Mouse (Mus musculus) large intestine, adult 2 months (tissue): Measurements from ENCODE around the gene Adipor2. TPM values are rescaled to one million over a fixed set of nuclear protein-coding genes. Genes with fewer than 3 reads are reported as not detected.
"Not testable (repeated sequence)": the region's sequence is repeated elsewhere in the genome, so short reads cannot be mapped to it uniquely, and the experiment has no call there.

ENCODE experiments used
- DNase-seq: peaks from one replicate; pipeline ENCODE4 v3.0.0-alpha.2; 2012; ENCODE audit warnings: low read depth, low spot score
- WGBS: fragments of 180-500 bp; shearing (Covaris S2); methylation state at CpG from one replicate; pipeline ENCODE4 v1.1.7; 2018; 5-methylcytosine and 5-hydroxymethylcytosine counted together
- polyA plus RNA-seq: library from polyadenylated mRNA; depleted of rRNA; stranded (reverse); fragments of >200 nt; gene quantifications from 2 replicates; pipeline ENCODE4 v1.2.3, GENCODE M21; 2012; rRNA removed

The Adipor2 gene
- polyA plus RNA-seq = 75.8 and 127 TPM in 2 replicates

DNA sequence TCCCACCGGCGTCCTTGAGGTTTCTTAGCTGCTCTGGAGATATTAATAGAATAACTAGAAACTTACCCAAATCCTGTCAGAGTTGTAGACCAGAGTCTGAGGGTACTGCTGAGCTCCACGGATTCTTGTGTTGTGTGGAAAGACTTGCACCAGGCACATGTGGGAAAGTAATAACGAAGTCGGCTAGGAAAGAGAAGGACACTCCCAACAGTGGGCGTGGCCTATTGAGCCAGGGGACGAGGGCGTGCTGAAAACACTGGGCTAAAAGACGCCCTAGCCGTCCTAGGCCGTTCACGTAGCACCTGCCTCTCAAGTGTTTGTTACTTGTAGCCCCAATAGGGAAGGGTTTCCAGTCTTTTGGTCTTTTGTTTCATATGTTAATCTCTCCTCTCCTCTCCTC, at the start of gene Adipor2:
Adipor2 (minus strand) TSS at position 351 of the 400 bp plus-strand sequence.
- peak; percentile 78 for DNase-seq
- 7% methylated on average over 12 of the region's 12 CpGs for WGBS

DNA sequence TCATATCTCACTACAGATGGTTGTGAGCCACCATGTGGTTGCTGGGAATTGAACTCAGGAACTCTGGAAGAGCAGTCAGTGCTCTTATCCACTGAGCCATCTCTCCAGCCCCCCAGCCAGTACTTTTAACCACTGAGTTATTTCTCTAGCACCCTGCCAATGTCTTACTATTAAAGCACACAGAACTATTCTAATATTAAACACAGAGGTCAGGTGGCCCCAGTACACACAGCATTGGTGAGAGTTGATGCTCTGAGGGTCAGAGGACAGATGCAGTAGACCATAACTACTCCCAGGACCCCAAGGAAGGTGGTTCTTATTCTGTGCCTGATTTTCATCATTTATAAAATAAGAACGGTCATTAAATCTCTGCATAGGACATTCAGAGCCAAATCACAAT, 48.7 kb upstream of the Adipor2 start:
- WGBS = 95% methylated on average over 1 of the region's 1 CpGs
- no peak for DNase-seq

DNA sequence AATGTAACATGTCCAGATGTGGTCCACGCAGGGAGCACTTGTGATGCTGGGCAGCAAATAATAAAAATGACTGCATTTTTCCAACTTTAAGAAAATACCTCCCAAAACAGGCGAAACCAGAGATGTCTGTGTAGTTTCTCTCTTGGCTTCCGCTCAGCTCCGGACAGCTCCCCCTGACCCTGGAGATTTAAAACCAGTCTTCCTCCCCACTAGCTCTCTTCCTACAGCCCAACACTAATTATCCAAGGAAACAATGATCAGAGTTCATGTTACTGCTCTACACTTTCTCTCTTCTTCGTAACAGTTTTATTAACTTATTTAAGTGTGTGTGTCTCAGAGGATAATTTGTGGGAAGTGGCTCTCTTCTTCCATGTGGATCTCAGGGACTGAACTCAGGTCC, 42.9 kb upstream of the Adipor2 start:
- DNase-seq = no peak
- 79% methylated on average over 5 of the region's 5 CpGs for WGBS

DNA sequence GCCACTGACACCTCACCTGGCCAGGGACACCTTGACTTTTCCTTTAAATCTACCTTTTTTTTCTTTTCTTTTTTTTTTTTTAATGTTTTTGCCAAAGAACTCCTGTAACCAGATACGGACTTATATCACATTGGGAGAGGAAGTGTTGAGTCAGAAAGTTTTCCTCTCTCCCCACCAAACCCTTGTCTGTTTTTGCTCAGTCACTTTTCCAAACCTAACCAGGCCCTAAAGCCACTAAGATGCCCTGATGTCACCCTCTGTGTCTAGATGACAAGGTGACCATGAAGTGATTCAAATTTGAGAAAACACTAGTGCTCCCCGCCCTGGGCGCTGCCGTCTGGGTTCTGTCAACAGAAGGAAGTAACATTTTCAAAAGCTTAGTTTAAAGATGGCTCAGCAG, 41.5 kb upstream of the Adipor2 start:
- no peak for DNase-seq

DNA sequence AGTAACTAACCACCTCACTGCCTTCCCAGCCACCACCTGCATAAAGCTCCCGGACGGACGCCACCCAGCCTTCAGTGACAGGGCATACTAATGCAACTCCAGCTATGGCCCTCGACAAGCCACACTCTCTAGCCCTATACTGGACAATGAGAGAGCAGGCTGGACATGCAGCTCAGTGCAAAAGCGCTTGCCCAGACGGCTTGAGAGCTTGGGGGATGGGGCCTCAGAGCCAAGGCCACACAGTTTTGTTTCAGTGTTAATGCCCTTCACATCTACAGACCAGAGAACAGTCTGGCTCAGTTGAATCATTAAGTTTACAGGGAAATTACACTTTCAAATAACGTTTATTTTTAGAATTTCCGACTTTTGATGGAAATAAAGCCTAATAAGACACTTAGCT, 40.7 kb upstream of the Adipor2 start:
- WGBS = 72% methylated on average over 8 of the region's 8 CpGs

More for the DNA sequence above, 41.5 kb upstream of the Adipor2 start:
- WGBS = 41% methylated on average over 4 of the region's 4 CpGs

DNA sequence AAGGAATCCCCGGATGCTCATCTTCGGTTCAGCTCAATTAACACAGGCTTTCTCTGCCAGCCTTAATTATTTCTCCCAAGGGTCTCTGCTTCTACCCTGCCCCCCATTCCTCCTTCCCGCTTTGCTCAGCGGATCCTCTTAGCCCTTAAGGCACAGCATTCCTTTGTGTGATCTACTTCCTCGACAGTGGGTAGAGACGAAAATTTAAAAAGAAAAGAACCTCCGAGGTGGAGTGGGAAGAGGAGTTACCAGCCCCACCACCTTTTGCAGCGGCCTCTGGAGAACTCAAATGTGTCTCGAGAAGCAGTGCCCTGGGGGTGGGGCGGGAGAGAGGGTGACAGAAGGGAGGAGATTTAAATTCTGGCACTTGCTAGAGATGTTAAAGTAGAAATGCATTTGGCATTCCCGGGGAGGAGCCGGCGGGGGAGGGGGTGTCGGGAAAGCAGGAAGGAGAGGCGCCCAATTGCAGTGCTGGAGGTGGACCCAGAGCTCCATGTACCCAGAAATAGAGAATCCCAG, 34.5 kb upstream of the Adipor2 start:
- no peak for DNase-seq

More for the DNA sequence above, 40.7 kb upstream of the Adipor2 start:
- no peak for DNase-seq

DNA sequence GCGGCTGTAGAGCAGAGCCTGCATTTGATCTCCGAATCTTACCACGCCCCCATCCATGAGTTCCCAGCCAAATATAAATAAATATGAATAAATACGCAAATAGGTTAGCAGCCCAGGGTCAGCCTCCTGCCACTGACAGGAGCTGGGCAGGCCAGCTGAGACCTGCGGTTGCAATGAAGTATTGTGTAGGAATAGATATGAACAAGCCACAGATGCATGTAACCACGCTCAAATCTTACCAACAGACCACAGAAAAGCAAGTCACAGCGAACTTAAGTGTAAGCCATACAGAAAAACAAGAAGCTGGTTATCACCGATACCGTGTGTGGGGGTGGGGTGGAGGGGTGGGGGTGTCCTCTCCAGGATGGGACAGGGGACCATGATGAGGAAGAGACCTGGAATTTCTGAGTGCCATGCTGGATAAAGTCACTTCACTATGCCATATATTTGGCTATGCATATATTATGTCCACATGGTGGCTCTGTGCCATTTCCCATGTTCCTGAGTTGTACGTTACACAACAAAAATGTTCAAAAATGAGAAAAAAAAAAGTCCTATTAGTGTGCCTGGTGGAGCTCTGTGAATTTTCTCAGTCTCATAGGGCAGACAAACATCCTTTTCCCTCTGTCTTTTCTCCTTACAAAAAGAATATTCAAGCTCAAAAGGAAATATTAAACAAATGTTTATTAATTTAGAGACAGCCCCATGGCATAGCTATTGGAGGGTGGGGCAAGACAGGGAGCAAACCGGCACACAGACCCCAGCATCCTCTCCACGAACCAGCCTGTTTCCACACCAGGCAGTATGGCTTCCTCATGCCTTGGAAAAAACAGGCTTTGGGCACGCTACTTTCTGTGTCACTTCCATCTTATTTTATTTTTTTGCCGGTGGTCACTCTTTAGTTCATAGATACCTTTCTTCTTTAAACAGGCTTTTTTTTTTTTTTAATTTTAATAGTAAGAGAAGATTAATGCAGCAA, 33.8 kb upstream of the Adipor2 start:
- no peak for DNase-seq
- WGBS = 49% methylated on average over 14 of the region's 14 CpGs

More for the DNA sequence above, 34.5 kb upstream of the Adipor2 start:
- 9% methylated on average over 15 of the region's 15 CpGs for WGBS

DNA sequence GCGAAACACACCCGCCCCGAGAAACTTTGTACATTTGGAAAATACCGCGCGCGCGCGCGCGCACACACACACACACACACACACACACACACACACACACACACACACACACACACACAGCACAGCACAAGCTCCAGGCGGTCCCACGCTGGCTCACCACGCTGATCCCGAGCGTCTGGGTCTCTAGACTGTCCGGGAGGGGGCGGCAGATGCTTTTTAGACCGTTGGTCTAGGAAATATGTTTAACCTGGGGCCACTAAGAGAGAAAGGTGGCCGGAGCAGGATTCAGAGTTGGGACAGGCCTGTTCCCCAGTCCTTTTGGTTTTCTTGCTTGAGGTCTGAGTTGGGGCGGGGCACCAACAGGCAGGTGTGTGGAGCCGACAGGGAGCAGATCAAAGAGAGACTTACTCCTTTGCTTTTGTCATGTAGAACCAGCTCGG, 31.6 kb upstream of the Adipor2 start:
- WGBS = 2% methylated on average over 23 of the region's 23 CpGs
- DNase-seq = no peak

DNA sequence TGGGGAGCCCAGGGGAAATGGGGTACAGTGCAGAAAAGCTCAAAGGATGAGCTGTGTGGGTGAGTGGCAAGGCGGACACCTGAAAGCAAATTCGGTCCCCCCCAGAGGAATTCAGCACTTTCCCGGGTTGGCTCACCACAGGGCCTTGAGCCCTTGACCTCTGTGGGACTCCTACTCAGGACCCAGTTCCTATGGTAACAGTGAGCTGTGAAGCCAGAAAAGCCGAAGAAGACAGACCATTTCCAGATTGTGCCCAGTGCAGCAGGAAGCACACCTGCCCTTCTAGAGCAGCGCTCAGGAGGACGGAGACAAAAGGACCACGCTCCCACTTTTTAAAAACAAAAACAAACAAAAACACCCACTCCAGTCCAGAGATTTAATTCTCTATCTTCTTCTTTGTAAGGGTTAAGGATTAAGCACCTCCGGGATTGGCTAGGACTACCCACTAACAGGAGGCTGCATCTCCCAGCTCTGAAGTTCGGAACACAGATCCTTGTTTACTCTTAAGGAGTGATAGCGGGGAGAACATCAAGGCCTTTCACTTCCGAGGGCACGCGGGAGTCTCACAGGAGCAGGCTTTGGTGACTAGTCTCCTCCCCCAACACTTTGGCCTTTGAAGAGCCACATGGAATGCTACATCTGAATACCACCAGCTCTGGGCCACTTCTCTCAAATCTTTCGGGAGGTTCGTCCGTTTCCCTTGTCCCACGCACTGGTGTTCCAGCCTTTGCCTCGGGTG, 31.0 kb upstream of the Adipor2 start:
- DNase-seq = no peak
- 21% methylated on average over 18 of the region's 18 CpGs for WGBS

DNA sequence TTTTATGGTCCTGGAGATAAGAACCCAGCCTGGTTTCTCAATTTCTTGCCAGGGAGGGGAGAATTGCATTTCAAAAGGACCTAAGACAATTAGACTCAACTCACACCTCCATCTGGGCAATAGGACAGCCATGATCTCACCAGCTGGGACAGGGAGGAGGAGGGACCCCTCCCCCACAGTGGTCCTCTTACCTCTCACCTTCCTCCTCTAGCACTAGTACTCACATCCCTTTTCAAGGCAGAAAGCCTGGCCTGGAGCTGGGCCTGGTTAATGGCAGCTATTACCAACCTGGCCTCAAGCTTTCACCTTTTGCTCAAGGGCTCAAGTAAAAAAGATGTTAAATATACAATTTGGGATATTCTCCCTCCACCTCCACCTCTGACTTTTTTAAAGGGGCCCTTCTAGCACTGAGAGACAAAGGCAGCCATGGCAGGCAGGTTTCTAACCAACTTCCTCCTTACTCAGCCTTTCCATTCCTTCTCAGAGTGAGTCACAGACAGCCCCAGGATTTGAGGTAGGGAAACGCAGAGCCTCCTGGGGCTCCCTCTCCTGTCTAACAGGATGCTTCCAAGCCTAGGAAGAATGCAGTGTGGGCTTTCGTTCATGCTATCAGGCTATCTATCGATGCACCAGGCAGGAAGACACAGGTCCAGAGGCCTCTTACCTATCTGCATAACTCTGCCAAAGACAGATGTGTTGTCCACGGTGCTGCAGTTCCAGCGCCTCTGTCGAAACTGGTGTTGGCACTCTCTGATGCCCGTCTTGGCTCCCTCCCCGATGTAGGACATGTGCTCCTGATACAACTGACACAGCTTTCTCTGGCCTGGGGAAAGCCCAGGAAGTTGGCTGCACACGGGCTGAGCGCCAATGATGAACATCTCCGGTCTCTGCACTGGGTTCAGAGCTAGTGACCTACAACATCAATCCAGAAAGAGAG, 28.4 kb upstream of the Adipor2 start:
- 71% methylated on average over 11 of the region's 11 CpGs for WGBS

DNA sequence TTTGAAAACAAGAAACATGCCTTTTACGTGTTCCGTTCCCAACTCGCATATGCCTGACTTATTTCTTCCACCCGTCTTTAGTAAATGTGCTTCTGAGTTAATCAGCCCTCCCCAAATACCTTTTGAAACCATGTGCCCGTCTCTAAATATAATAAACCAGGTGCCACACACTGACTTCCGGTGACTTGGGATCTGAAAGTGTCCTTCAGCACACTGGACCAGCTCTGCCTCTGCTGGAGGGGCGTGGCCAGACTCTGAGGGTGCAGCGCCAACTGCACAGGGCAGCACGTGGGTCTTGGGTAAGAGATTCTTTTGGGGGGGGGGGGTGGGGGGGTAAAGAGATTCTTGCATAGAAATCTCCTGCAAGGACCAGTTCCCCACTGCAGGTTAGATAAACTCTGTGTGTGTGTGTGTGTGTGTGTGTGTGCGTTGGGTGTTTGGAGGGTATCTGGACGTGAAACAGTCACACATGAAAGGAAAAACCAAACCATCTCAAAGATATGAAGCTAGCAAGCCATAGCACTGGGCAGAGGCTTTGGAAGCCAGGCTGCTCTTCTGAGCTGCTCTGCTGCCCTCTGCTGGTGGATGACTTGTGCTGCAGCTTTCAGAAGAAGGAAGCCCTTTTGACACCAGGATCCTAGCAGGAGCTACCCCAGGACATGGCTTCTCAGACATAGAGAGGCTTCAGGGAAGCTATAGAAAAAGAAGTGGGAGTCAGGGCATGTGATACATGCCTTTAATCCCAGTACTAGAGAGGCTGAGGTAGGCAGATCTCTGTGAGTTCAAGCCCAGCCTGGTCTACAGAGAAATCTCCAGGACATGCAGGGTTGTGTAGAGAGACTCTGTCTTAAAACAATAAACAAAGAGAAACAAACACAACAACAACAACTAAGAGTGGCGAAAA, 26.5 kb upstream of the Adipor2 start:
- DNase-seq = peak; percentile 89
- 13% methylated on average over 12 of the region's 12 CpGs for WGBS

More for the DNA sequence above, 28.4 kb upstream of the Adipor2 start:
- no peak for DNase-seq

DNA sequence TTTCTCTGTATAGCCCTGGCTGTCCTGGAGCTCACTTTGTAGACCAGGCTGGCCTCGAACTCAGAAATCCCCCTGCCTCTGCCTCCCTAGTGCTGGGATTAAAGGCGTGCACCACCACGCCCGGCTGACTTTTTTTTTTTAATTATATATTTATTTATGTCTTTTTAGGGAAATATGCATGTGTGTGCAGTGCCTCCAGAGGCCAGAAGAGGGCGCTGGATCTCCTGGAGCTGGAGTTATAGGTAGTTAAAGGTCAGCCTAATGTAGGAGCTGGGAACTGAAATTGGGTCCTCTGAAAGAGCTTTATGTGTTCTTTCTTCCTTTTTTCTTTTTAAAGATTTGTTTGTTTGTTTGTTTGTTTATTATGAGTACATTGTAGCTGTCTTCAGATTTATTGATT, 25.2 kb upstream of the Adipor2 start:
- not testable (repeated sequence) for DNase-seq
- 82% methylated on average over 5 of the region's 5 CpGs for WGBS

DNA sequence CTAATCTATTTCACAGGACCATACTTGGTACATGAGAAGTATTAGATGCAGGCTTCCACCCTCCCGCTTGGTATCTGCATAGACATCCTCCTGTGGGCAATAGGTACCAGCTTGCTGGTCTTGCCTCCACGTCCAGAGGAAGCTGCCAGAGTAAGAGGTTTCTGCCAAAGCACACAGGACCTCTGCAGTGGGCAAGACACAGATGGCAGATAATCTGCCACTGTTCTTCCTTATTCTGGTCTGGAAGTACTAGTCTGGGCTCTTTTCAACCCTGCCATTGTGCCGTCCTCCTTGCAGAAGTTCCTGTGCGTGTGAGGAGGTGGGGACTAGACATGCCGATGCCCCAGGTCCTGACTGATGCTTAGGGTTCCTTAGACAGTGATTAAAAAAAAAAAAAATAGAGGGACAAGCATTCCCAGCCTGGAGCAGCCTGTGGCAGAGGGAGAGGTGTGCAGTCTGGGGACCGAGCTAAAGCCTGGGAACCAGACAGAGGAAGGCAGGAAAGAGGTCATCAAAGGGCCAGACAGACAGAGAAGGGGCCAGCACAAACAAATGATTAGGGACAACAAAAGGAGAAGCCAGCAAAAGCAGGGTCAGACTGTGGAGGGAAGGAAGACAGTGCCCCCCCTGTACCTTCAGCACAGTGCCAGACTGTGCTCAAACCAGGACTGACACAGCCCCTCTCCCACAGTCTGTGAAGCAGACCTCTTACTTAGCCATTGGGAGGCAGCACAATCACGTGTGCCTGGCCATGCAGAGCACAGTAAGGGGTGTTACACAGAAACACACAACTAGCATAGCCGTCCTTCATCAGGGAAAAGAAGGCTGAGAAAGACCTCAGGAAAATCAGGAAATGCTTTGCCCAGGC, 20.6 kb upstream of the Adipor2 start:
- WGBS = 59% methylated on average over 8 of the region's 8 CpGs
- no peak for DNase-seq

DNA sequence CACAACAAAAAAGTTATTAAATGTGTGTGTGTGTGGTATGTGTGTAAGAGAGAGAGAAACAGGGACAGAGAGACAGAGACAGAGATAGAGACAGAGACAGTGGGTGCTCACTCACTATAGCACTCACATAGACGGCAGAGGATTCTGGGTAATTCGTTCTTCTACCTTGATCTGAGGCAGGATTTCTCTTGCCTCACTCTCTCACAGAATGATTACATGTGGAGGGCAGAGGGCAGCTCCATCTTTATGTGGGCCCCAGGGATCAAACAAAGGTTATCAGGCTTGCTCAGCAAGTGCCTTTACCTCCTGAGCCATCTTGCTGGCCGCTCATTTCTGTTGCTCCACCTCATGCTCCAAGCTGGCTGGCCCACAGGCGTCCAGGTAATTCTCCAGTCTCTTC, 16.9 kb upstream of the Adipor2 start:
- no peak for DNase-seq
- WGBS = 82% methylated on average over 4 of the region's 4 CpGs

DNA sequence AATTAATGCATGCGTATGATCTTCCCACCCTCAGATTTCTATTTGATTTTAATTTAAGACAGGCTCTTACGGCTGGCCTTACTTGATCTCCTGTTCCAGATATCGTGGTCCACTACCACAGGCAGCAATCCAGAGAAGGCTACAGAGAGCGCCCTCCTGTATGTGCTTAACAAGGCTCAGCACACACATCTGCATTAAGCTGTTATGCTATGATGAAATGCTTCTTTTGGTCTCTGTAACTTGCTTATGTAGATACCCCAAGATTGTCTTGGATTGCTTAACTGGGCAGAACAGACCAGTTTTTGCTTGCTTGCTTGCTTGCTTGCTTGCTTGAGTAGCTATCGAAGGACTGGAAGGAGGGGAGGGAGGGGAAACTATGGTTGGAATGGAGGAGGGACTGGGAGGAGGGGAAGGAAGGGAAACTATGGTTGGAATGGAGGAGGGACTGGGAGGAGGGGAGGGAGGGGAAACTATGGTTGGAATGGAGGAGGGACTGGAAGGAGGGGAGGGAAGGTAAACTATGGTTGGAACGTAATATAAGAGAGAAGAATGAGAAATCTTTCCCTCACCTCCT, 14.3 kb upstream of the Adipor2 start:
- 70% methylated on average over 6 of the region's 6 CpGs for WGBS
- DNase-seq = no peak

DNA sequence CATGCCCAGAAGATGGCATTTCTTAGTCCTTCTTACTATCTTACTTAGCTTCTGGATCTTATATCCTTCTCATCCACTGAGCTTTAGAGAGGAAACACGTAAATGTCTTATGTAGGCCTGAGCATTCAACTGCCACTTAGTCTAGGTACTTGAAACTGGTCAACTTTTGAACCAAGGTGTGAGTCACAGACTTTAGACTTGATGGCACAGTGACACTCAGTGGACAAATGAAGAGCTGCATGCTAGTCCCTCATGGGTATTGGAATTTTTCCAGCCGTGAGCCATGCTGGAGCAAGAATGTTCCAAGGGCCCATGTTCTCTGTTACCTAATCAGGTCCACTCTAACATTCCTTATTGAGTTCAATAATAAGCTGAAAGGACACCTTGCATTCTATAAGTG, 13.0 kb upstream of the Adipor2 start:
- DNase-seq = peak; percentile 52
- 25% methylated on average over 2 of the region's 2 CpGs for WGBS

DNA sequence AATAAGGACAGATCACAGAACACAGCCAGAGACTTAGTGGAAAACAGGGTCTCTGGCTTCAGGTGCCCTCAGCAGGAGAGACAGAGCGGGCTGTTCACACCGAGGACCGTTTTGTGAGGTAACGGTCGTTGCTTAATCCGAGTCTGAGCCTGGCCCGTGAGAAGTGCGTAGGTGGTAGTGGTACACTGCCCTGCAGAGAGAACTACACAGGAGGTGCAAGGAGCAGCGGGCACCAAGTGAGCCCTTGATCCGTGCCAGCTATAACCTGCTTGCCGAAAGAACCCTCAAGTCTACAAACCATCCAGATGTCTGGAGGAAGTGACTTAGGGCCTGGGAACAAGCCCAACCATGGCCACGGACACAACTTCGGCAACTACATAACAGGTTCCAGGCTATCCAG, 11.8 kb upstream of the Adipor2 start:
- WGBS = 97% methylated on average over 13 of the region's 13 CpGs
- DNase-seq = no peak
